Mouse (Mus musculus) lung, embryonic 15.5 days (tissue): Measurements from ENCODE around the gene Vezt. TPM values are rescaled to one million over a fixed set of nuclear protein-coding genes. Genes with fewer than 3 reads are reported as not detected.
A peak's percentile ranks its signal among the peaks of the same experiment; 100 is the strongest.

ENCODE experiments used
- ATAC-seq: fragments of 200-750 bp; cut with Nextera tagmentation; 2 replicates; pipeline ENCODE4 v1.8.0; 2017; ENCODE audit warnings: moderate number of reproducible peaks, borderline replicate concordance; ENCODE audit not compliant: low FRiP score, low TSS enrichment; ENCODE audit errors: extremely low read depth
- H3K27ac ChIP-seq: fragments of 300-500 bp; sonication (generic); 2 replicates; pipeline ENCODE4 v1.5.1; 2015; ENCODE audit warnings: moderate library complexity, mild to moderate bottlenecking, inconsistent platforms
- H3K27me3 ChIP-seq: fragments of 300-500 bp; sonication (generic); 2 replicates; pipeline ENCODE4 v1.6.1; 2015; ENCODE audit warnings: inconsistent platforms
- H3K36me3 ChIP-seq: fragments of 300-500 bp; sonication (generic); 2 replicates; pipeline ENCODE4 v1.6.1; 2015; ENCODE audit warnings: inconsistent platforms
- H3K4me1 ChIP-seq: fragments of 300-500 bp; sonication (generic); 2 replicates; pipeline ENCODE4 v1.6.1; 2015; ENCODE audit warnings: inconsistent platforms
- H3K4me2 ChIP-seq: fragments of 300-500 bp; sonication (generic); 2 replicates; pipeline ENCODE4 v1.6.1; 2015; ENCODE audit warnings: inconsistent platforms, mild to moderate bottlenecking, moderate library complexity
- H3K4me3 ChIP-seq: fragments of 300-500 bp; sonication (generic); 2 replicates; pipeline ENCODE4 v1.5.1; 2015; ENCODE audit warnings: mild to moderate bottlenecking, inconsistent platforms
- H3K9ac ChIP-seq: fragments of 300-500 bp; sonication (generic); 2 replicates; pipeline ENCODE4 v1.6.1; 2015; ENCODE audit warnings: inconsistent platforms
- H3K9me3 ChIP-seq: fragments of 300-500 bp; sonication (generic); 2 replicates; pipeline ENCODE4 v1.6.1; 2016; ENCODE audit warnings: inconsistent platforms
- WGBS: fragments of 180-500 bp; shearing (Covaris S2); methylation state at CpG from one replicate; pipeline ENCODE4 v1.1.7; 2015; 5-methylcytosine and 5-hydroxymethylcytosine counted together
- polyA plus RNA-seq: library from polyadenylated mRNA; unstranded; fragments of >200 nt; fragmentation: Nextera tagmentation; extraction: Ambion mirVana; gene quantifications from 2 replicates; pipeline ENCODE4 v1.2.1, GENCODE M21; 2015

Gene Vezt
- polyA plus RNA-seq, 1 experiment from 2014 or later, result 27.8 TPM

DNA sequence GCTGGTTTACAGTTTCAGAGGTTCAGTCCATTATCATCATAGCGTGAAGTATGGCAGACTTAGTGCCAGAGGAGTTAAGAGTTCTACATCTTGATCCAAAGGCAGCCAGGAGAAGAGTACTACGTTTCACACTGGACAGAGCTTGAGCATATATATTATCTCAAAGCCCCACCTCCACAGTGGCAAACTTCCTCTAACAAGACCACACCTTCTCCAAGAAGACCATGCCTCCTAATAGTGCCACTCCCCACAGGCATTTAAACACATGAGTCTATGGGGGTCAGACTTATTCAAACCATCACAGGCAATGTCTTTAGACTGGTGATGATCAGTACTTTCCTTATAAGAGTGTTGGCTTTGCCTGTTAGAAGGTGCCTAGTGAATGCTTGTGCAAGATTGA, 117.5 kb downstream of the Vezt start:
- Histone ChIP-seq H3K27me3 (no peaks in the 10 kb centered on the region), H3K4me1 (peaks cover 15% of the 10 kb centered on the region), H3K27ac (peak overlapping the region; percentile 8; the same call in 1 of the 2 replicates), H3K9me3 (no peaks in the 10 kb centered on the region), H3K9ac (no peak overlapping the region), H3K36me3 (no peaks in the 10 kb centered on the region), H3K4me2 (no peak overlapping the region), H3K4me3 (no peak overlapping the region)
- 66% methylated on average over 2 of the region's 2 CpGs for WGBS
- ATAC-seq, result no peak

DNA sequence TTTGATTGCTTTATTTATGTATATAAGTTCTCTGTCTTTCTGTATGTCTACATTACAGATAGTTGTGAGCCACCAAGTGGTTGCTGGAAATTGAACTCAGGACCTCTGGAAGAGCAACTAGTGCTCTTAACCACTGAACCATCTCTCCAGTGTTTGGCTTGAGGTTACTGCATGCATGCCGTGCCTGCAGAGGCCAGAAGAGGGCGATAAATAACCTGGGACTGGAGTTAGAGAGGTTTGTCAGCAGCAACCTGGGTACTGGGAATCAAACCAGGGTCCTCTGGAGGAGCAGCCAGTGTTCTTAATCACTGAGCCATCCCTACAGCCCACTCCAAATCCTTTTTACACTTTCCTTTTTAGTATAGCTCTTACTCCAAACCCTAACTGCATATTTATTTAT, 118.8 kb downstream of the Vezt start:
- Histone ChIP-seq H3K27ac (no peak overlapping the region), H3K4me2 (no peak overlapping the region), H3K9ac (no peak overlapping the region), H3K9me3 (no peaks in the 10 kb centered on the region), H3K4me1 (peaks cover 15% of the 10 kb centered on the region), H3K4me3 (no peak overlapping the region), H3K27me3 (no peaks in the 10 kb centered on the region), H3K36me3 (no peaks in the 10 kb centered on the region)
- WGBS, result 67% methylated on average over 2 of the region's 2 CpGs
- ATAC-seq, result no peak

DNA sequence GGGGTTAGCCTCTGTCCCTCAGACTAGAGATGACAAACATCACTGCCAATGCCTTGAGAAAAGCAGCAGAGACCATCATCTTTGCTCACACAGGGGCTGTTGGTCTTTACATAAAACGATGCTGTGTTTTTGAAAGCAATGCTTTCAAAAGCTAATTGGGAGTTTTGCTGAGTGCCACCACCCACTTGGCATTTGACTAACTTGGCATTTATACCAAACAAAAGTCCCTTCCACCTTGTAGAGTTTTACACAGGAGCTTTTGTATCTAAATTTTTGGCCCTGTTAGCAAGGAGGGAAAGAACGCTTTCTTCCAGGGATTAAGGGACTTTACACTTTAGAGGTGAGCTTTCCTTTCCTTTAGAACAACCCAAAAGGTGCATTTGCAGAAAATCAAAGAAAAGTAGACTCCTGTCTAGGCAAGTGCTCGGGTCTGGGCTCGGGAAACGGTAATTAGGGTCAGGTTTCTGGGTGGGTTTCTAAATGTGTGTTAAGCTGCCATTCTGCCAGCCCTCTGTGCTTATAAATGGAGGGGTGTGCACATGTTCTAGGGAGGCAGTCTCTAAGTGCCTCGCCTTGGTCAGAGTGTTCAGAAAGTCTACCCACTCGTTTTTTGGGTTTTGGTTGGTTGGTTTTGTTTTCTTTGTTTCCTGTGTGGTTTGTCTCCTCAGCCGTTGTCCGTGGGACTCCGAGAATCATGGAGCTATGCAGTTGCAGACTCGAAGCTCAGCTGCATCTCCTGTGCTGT, 119.9 kb downstream of the Vezt start:
- no peak overlapping the region for H3K4me2 ChIP-seq
- no peaks in the 10 kb centered on the region for H3K36me3 ChIP-seq
- H3K27me3 ChIP-seq, result no peaks in the 10 kb centered on the region
- no peak overlapping the region for H3K9ac ChIP-seq
- no peak overlapping the region for H3K4me3 ChIP-seq
- ATAC-seq, result no peak
- WGBS, result 49% methylated on average over 11 of the region's 11 CpGs
- peaks cover 15% of the 10 kb centered on the region for H3K4me1 ChIP-seq
- H3K9me3 ChIP-seq, result no peaks in the 10 kb centered on the region
- H3K27ac ChIP-seq, result no peak overlapping the region

DNA sequence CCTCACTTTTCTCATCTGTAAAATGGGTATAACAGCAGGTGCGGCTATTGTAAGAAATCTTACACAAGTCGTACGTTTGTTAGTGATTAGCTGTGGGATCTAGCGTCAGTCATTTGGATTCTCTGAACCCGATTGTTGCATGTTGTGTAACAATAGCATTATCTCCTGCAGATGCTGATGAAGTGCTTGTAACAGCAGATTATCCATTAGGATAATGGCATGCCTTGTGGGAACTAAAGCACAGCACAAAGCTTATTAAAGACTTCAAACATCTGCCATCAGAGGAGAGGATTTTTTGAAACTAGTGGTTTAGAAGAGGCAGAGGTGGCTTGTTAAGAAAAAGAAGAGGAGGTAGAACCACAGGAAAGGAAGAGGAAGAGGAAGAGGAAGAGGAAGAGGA, 122.1 kb downstream of the Vezt start:
- no peaks in the 10 kb centered on the region for H3K9me3 ChIP-seq
- H3K4me3 ChIP-seq, result no peak overlapping the region
- H3K4me1 ChIP-seq, result peaks cover 1% of the 10 kb centered on the region
- WGBS, result 80% methylated on average over 5 of the region's 5 CpGs
- H3K27me3 ChIP-seq, result no peaks in the 10 kb centered on the region
- no peaks in the 10 kb centered on the region for H3K36me3 ChIP-seq
- no peak overlapping the region for H3K27ac ChIP-seq
- no peak overlapping the region for H3K9ac ChIP-seq
- no peak overlapping the region for H3K4me2 ChIP-seq
- no peak for ATAC-seq

DNA sequence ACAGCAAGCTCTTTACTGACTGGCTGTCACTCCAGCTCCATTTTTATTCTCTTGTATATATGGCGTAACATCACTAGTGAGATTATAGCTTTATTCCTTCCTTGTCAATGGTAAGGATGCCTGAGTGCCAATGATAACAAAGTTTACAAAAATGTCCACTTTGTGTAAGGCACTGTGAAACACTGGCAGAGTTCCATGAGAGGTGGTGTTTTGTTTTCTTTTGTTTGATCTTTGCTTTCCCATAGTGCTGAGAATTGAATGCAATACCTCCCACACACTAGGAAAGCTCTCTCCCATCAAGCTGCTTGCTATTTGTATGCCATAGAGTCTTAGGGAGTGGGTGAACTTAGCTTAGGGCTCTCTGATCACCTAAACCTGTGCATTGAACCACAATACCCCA, 122.7 kb downstream of the Vezt start:
- no peak for ATAC-seq
- H3K36me3 ChIP-seq, result no peaks in the 10 kb centered on the region

DNA sequence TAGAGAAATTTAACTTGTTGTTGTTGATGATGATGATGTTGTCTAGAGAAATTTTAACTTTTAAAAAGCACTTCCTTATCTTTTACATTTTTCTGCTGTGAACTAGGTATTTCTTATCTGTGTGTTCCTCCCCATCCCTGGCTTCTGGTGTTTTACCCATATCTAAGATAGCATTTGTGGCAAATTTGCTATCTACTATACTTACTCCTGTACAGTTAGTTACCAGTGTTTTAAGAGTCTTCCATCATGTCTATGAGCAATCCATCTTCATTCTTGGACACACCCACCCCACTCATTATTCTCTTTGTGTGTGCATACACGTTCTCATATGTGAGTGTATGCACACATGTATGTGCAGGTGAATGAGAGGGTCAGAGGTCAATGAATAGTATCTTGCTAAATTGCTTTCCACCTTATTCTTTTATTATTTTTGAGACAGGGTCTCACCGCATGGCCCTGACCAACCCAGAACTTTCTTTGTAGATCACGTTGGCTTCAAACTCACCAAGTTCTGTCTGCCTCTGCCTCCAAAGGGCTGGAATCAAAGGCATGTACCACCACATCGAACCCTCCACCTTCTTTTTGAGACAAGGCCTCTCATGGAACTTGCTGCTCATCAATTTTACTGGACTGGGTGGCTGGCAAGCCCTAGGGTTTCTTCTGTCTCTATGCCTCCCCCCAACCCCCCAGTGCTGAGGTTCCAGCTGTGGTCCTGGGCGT, 123.3 kb downstream of the Vezt start:
- Histone ChIP-seq H3K9me3 (no peaks in the 10 kb centered on the region), H3K4me2 (no peak overlapping the region), H3K36me3 (no peaks in the 10 kb centered on the region), H3K4me1 (no peaks in the 10 kb centered on the region; the same call in 1 of the 2 replicates), H3K27me3 (no peaks in the 10 kb centered on the region), H3K27ac (no peak overlapping the region), H3K9ac (no peak overlapping the region), H3K4me3 (no peak overlapping the region)
- ATAC-seq, result no peak
- WGBS, result 71% methylated on average over 5 of the region's 5 CpGs

More for the DNA sequence above, 122.7 kb downstream of the Vezt start:
- Histone ChIP-seq H3K9ac (no peak overlapping the region), H3K4me2 (no peak overlapping the region), H3K9me3 (no peaks in the 10 kb centered on the region), H3K4me1 (no peaks in the 10 kb centered on the region; the same call in 1 of the 2 replicates), H3K4me3 (no peak overlapping the region), H3K27ac (no peak overlapping the region), H3K27me3 (no peaks in the 10 kb centered on the region)
- 54% methylated on average over 1 of the region's 1 CpGs for WGBS

DNA sequence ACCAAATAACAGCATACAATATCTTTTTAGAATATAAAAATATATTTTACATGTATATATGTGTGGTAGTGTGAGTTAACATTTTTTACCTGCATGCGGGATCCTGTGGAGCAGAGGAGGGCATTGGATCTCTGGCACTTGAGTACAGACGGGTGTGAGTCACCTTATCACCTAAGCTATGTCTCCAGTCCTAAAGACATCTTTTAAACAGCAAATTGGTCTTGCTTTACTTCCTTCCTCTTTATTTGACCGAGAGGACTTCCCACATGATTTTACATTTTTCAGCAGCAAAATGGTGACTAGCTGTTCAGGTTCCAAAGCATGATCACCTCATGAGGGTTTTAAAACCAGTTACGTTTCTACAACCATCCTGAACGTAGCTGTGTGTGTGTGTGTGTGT, 124.3 kb downstream of the Vezt start:
- Histone ChIP-seq H3K4me1 (no peaks in the 10 kb centered on the region; the same call in 1 of the 2 replicates), H3K36me3 (no peaks in the 10 kb centered on the region), H3K4me2 (no peak overlapping the region), H3K9ac (no peak overlapping the region), H3K27ac (no peak overlapping the region), H3K4me3 (no peak overlapping the region), H3K9me3 (no peaks in the 10 kb centered on the region), H3K27me3 (no peaks in the 10 kb centered on the region)
- no peak for ATAC-seq
- WGBS, result 61% methylated on average over 5 of the region's 5 CpGs

DNA sequence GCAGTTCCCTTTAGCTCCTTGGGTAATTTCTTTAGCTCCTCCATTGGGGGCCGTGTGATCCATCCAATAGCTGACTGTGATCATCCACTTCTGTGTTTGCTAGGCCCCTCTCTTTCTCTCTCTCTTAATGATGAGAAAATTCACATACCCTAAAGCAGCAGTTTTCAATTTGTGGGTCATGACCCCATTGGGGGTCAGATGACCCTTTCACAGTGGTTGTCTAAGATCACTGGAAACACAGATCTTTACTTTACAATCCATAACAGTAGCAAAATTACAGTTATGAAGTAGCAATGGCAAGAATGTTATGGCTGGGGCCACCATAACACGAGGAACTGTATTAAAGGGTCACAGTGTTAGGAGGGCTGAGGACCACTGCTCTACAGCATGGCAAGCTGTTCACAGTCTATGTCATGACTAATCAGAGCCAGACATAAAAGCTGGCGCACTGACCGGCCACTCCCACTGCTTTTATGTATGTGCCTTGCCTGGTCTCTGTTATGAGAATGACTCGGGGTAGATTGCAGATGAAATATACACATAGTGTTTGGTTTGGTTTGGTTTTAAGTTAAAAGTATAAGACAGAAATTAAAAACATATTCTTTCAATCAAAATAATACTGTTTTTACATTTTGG, 125.7 kb downstream of the Vezt start:
- H3K9ac ChIP-seq, result no peak overlapping the region
- no peaks in the 10 kb centered on the region for H3K36me3 ChIP-seq
- no peak overlapping the region for H3K27ac ChIP-seq
- H3K4me1 ChIP-seq, result no peaks in the 10 kb centered on the region; the same call in 1 of the 2 replicates
- WGBS, result 72% methylated on average over 5 of the region's 5 CpGs
- H3K27me3 ChIP-seq, result no peaks in the 10 kb centered on the region
- no peak for ATAC-seq
- no peaks in the 10 kb centered on the region for H3K9me3 ChIP-seq
- H3K4me3 ChIP-seq, result no peak overlapping the region
- H3K4me2 ChIP-seq, result no peak overlapping the region

DNA sequence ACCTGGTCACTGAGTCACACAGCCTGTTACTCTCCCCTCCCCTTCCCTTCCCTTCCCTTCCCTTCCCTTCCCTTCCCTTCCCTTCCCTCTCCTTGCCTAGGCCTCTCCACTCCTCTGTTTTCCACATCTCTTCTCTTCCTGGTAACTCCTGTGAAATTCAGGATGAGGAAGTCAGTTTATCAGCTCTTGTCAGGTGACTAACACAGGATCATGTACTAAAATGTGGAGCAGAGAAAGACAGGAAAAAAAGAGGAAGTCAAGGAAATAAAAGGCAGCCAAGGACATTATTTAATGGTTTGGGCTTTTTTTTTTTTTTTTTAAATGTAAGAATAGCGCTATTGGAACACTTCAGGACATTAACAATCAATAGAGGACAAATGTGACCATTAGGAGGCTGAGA, 126.6 kb downstream of the Vezt start:
- no peaks in the 10 kb centered on the region; the same call in 1 of the 2 replicates for H3K4me1 ChIP-seq
- H3K27ac ChIP-seq, result no peak overlapping the region
- H3K4me3 ChIP-seq, result no peak overlapping the region
- H3K36me3 ChIP-seq, result no peaks in the 10 kb centered on the region
- no peaks in the 10 kb centered on the region for H3K9me3 ChIP-seq
- H3K4me2 ChIP-seq, result no peak overlapping the region
- H3K27me3 ChIP-seq, result no peaks in the 10 kb centered on the region
- no peak for ATAC-seq
- H3K9ac ChIP-seq, result no peak overlapping the region
- 82% methylated on average over 1 of the region's 1 CpGs for WGBS

DNA sequence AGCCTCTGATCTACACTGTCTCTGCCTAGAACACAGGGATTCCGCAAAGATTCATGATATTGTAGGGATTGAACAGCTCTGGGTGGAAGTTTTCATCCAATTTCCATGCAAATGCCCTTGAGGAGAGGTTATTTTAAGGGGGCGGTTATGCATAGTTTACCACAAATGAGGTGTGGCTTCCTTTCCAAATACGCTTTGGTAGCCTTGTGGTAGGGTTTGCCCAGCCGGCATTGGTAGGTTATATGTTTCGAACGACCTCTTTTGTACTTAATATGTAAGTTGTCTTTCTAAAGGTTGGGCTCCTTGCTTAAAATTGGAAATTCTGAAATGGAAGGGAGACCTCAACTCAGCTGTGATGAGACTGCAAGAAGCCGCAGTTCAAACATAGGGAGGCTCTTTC, 127.1 kb downstream of the Vezt start:
- no peak overlapping the region for H3K4me2 ChIP-seq
- no peak overlapping the region for H3K4me3 ChIP-seq
- no peaks in the 10 kb centered on the region for H3K27me3 ChIP-seq
- H3K36me3 ChIP-seq, result no peaks in the 10 kb centered on the region
- no peaks in the 10 kb centered on the region for H3K9me3 ChIP-seq
- no peak overlapping the region for H3K9ac ChIP-seq
- no peaks in the 10 kb centered on the region; the same call in 1 of the 2 replicates for H3K4me1 ChIP-seq
- 91% methylated on average over 7 of the region's 7 CpGs for WGBS
- ATAC-seq, result no peak
- no peak overlapping the region for H3K27ac ChIP-seq

DNA sequence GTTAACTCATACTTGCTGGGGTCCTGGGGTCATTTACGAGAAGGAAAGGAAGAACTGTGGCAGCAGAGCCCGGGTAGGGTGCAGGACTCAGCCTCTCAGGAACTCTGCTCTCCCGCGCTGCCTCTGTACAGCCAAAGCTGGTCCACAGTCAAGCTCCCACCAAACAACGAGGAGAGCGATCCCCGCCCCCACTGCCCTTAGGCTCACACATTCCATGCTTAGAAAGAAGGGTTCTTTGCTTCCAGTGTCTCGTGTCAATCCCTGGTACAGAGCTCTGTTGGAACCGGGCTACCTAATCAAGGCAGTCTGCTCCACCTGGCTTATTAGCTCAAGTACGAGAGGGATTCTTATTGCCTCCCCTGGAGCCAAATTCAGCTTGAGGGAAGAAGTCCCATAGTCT, 128.2 kb downstream of the Vezt start:
- H3K4me3 ChIP-seq, result no peak overlapping the region
- no peaks in the 10 kb centered on the region for H3K36me3 ChIP-seq
- H3K27me3 ChIP-seq, result no peaks in the 10 kb centered on the region
- H3K27ac ChIP-seq, result no peak overlapping the region
- WGBS, result 51% methylated on average over 10 of the region's 10 CpGs
- H3K9ac ChIP-seq, result no peak overlapping the region
- no peak overlapping the region for H3K4me2 ChIP-seq
- no peak for ATAC-seq
- H3K9me3 ChIP-seq, result no peaks in the 10 kb centered on the region
- no peaks in the 10 kb centered on the region for H3K4me1 ChIP-seq

DNA sequence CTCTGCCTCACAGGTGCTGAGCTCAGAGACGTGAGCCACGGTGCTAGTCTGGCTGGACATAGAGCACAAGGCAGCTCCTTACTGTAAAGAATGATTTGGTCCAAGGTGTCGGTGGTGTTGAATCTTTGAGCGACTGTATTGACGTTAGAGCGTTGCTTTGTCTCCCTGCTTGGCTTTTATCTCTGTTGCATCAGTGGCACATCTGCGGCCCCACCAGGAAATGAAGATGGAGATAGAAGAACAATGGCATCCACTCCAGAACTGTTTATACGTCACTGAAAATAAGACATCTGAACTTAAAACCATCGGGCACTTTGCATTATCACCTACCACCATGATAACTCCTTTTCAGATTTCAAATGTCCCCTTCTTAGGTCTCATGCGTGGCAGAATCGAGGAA, 135.7 kb downstream of the Vezt start:
- WGBS, result 76% methylated on average over 11 of the region's 11 CpGs
- H3K9ac ChIP-seq, result no peak overlapping the region
- no peaks in the 10 kb centered on the region for H3K9me3 ChIP-seq
- no peak overlapping the region for H3K27ac ChIP-seq
- H3K4me3 ChIP-seq, result no peak overlapping the region
- no peak for ATAC-seq
- no peaks in the 10 kb centered on the region for H3K4me1 ChIP-seq
- H3K36me3 ChIP-seq, result no peaks in the 10 kb centered on the region
- H3K27me3 ChIP-seq, result no peaks in the 10 kb centered on the region
- H3K4me2 ChIP-seq, result no peak overlapping the region
